Mouse (Mus musculus) erythroid progenitor cell, adult 5-6 weeks (primary cell): ENCODE data around the gene Tifa. TPM values are rescaled to one million over a fixed set of nuclear protein-coding genes. Genes with fewer than 3 reads are reported as not detected.

Experiments used
- ATAC-seq: replicated peaks from 2 replicates; pipeline ENCODE4 v1.8.0; 2016; ENCODE audit warnings: moderate number of reproducible peaks, mild to moderate bottlenecking, moderate TSS enrichment, inconsistent platforms; ENCODE audit not compliant: poor library complexity, low FRiP score, severe bottlenecking
- total RNA-seq, 2 experiments: library from RNA; stranded (forward) in 1 of 2; stranded (reverse) in 1 of 2; fragments of 150-400 nt in 1 of 2; fragments of 186-747, 209-891 nt in 1 of 2; gene quantifications; 2 replicates each; pipeline versions ENCODE4 v1.2.3 to v1.2.4; 2015 to 2017; ENCODE audit warnings: low replicate concordance in 2 of 2

The Tifa gene
- total RNA-seq, 2 experiments from 2014 or later: 73.2 to 80.1 TPM

GRCm38 (mm10) chr3:127820400-127820799 is 30.8 kb downstream of the Tifa start:
- ATAC-seq: no peak

DNA sequence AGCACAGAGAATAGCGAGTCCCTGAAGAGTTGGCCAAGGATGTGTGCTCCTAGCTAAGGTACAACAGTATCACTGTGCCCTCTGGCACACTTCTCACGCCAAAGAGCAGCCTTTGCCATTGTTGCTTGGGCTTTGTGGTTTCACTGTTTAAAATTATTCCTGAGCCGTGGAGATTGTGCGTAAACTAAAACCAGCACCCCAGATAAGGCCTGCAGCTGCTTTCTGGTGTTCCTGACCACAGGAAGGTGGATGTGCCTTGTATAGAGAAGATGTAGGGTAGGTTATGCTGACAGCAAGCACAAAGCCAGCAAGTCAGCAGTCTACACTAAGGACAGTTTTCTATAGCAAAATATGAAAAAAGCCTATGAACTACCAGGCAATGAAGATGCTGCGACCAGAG is 31.6 kb downstream of the Tifa start:
- no peak for ATAC-seq

DNA sequence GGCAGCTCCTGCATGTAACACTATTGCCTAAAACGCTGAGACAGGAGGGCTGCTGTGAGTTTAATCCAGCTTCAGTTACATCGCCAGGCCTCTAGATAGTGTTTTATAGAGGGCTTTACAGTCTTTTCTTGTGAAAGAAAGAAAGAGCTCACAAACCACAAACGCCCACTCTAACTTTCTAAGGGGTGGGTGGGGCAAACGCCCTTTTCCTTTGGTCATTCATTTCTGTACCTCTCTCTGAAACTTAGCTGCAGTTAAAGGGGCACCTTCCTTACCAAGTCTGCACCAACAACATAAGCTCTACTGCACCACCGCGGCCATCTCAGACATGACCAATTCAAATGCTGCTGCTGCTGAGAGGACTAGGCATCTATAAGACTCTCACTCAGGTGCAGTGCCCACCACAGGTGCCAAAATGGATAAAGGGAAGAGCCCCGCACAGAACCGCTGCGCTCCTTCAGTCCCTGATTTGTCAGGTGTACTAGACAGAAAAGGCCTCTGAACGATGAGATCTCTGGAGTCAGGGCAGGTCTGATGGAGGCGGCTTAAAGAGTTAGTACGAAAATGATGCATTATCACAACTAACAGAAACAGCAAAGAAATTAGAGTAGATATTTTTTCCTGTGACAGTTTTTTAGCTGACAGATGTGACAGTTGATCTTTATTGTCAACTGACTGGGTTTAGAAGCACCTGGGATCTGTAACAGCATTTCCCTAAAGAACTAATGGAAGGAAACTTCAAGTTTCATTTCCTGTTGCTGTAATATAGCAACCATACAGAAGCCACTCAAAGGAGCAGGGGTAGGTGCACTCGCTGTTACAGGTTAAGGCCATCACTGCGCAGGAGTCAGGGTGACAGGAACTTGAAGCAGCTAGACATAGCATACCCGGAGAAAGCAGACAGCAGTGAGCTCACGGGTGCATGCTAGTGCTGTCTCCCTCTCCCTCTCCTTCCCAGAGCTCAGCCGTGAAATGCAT is 34.6 kb downstream of the Tifa start:
- ATAC-seq: no peak; the same call in 1 of the 2 replicates

DNA sequence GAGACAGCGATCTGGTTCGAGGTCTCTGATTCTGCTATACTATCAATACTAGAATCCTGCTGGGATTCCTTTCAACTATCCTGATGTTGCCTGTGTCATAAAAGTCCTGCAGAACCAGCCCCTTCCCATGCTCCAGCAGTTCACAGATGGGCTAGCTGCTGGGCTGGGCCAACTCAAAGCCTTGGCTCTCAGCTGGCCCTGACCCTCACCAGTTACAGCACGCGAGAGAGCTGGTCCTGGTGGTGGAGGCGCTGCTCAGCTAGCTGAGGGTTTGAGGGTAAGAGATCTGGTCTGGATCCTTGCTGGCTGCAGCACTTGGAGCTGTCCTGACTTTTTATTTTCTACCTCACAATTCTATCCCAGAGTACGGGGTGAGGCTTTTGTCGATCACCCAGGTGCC is 36.9 kb downstream of the Tifa start:
- no peak for ATAC-seq

GRCm38 (mm10) chr3:127827123-127827522 is 37.5 kb downstream of the Tifa start:
- no peak for ATAC-seq

GRCm38 (mm10) chr3:127830183-127830582 is 40.6 kb downstream of the Tifa start:
- ATAC-seq: no peak

GRCm38 (mm10) chr3:127831079-127831478 is 41.5 kb downstream of the Tifa start:
- no peak for ATAC-seq

- no peak for ATAC-seq
These were observed 44.4 kb downstream of the Tifa start for GRCm38 (mm10) chr3:127834040-127834439.

DNA sequence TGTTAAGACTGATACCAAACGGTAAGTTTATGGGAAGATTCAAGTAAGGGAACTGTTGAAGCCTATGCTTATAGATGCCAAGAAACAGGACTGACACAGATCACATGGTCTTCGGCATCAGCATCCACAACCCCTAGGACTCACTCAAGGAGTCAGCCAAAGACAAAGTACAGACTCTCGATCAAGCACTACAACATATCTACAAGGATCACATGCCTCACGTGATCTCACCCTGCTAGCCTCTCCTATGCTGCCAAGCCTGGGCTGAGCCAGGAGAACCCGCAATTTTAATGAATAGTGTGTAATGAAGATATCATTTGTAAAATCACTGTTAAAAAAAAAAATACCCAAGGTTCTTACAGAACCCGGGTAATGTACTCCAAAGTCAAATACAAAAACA is 46.0 kb downstream of the Tifa start:
- ATAC-seq: no peak

- peak; percentile 21 for ATAC-seq
These were observed 47.2 kb downstream of the Tifa start for GRCm38 (mm10) chr3:127836798-127837153.

- ATAC-seq: peak; percentile 98
These were observed 47.7 kb downstream of the Tifa start, which contains the start of gene Ap1ar for GRCm38 (mm10) chr3:127837154-127837865. Ap1ar (minus strand) TSS chr3:127837523.

- peak; percentile 10; the same call in 1 of the 2 replicates for ATAC-seq
These were observed 48.5 kb downstream of the Tifa start for GRCm38 (mm10) chr3:127837972-127838644.

- no peak for ATAC-seq
These were observed 52.3 kb downstream of the Tifa start for GRCm38 (mm10) chr3:127841926-127842325.

- peak; percentile 60; the same call in 1 of the 2 replicates for ATAC-seq
These were observed 53.8 kb downstream of the Tifa start for GRCm38 (mm10) chr3:127843324-127843940.

DNA sequence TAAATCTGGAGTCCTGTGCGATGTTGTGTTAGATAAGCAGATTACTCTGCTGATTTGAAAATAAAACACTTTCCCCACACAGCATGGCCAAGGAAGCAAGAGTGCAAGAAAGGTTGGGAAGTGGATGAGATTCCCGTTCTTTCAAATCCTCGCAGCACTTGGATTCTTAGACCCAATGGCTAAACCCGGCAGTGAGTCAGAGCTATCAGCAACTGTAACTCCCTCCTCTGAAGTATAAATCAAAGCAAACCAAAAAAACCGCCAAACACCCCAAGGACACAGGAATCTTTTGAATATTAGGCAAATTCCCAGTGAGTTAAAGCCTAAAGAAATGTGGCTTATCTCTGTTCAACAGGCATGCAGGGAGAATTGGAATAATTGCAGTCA is 54.3 kb downstream of the Tifa start:
- no peak for ATAC-seq

- ATAC-seq: no peak; the same call in 1 of the 2 replicates
These were observed 58.6 kb downstream of the Tifa start for GRCm38 (mm10) chr3:127848088-127848808.

DNA sequence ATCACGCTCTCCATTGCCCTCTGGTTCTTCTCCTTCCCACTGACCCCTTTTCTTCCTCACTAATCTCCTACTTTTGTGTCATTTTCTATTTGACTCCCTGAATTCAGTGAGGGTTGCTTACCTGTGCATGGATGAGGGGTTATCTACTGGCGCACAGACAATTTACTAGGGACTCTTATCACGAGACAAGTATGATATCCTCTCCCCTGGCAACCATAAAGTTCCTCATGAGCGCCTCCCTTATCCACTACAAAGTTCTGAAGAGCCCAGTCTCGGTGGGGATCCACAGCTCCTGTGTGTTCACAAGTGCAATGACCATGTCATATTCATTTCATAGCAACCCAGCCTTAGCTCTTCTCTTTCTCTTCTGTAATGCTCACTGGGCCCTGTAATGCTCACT is 60.3 kb downstream of the Tifa start:
- peak; percentile 39; the same call in 1 of the 2 replicates for ATAC-seq

- ATAC-seq: no peak
These were observed 61.4 kb downstream of the Tifa start for GRCm38 (mm10) chr3:127850776-127851646.
